Mouse (Mus musculus) neural tube, embryonic 13.5 days (tissue): ENCODE measurements around the gene Slc22a1. TPM values are rescaled to one million over a fixed set of nuclear protein-coding genes. Genes with fewer than 3 reads are reported as not detected.

ENCODE experiments used
- ATAC-seq: fragments of 200-750 bp; cut with Nextera tagmentation; 2 replicates; pipeline ENCODE4 v1.8.0; 2017; ENCODE audit warnings: low read depth, mild to moderate bottlenecking, moderate TSS enrichment, moderate library complexity
- H3K27ac ChIP-seq: fragments of 300-500 bp; sonication (generic); replicated peaks from 2 replicates; pipeline ENCODE4 v1.5.1; 2015; ENCODE audit warnings: moderate library complexity, mild to moderate bottlenecking, inconsistent platforms
- H3K27me3 ChIP-seq: fragments of 300-500 bp; sonication (generic); 2 replicates; pipeline ENCODE4 v1.6.1; 2015; ENCODE audit warnings: mild to moderate bottlenecking, inconsistent platforms
- H3K36me3 ChIP-seq: fragments of 300-500 bp; sonication (generic); 2 replicates; pipeline ENCODE4 v1.6.1; 2015; ENCODE audit warnings: mild to moderate bottlenecking, inconsistent platforms
- H3K4me1 ChIP-seq: fragments of 300-500 bp; sonication (generic); replicated peaks from 2 replicates; pipeline ENCODE4 v1.6.1; 2015; ENCODE audit warnings: inconsistent platforms
- H3K4me2 ChIP-seq: fragments of 300-500 bp; sonication (generic); 2 replicates; pipeline ENCODE4 v1.6.1; 2015; ENCODE audit warnings: inconsistent platforms, mild to moderate bottlenecking, moderate library complexity
- H3K4me3 ChIP-seq: fragments of 300-500 bp; sonication (generic); 2 replicates; pipeline ENCODE4 v1.5.1; 2015; ENCODE audit warnings: mild to moderate bottlenecking, inconsistent platforms
- H3K9ac ChIP-seq: fragments of 300-500 bp; sonication (generic); 2 replicates; pipeline ENCODE4 v1.6.1; 2015; ENCODE audit warnings: moderate library complexity, mild to moderate bottlenecking, inconsistent platforms
- H3K9me3 ChIP-seq: fragments of 300-500 bp; sonication (generic); 2 replicates; pipeline ENCODE4 v1.6.1; 2016; ENCODE audit warnings: inconsistent platforms
- WGBS: fragments of 180-500 bp; shearing (Covaris S2); methylation state at CpG from one replicate; pipeline ENCODE4 v1.1.7; 2015; 5-methylcytosine and 5-hydroxymethylcytosine counted together
- polyA plus RNA-seq: library from polyadenylated mRNA; unstranded; fragments of >200 nt; fragmentation: Nextera tagmentation; extraction: Ambion mirVana; gene quantifications from 2 replicates; pipeline ENCODE4 v1.2.1, GENCODE M21; 2015

The Slc22a1 gene
- polyA plus RNA-seq, 1 experiment from 2014 or later: not detected

- no peak for ATAC-seq
These were observed 35.3 kb upstream of the Slc22a1 start for GRCm38 (mm10) chr17:12710976-12711375.

GRCm38 (mm10) chr17:12710050-12710780 is 34.6 kb upstream of the Slc22a1 start:
- 85% methylated on average over 13 of the region's 13 CpGs for WGBS
- H3K27ac ChIP-seq: no peak overlapping the region
- H3K4me1 ChIP-seq: no peaks in the 10 kb centered on the region
- no peaks in the 10 kb centered on the region for H3K9me3 ChIP-seq
- no peak overlapping the region for H3K4me3 ChIP-seq
- peaks cover 79% of the 10 kb centered on the region for H3K36me3 ChIP-seq
- no peaks in the 10 kb centered on the region for H3K27me3 ChIP-seq
- no peak overlapping the region for H3K4me2 ChIP-seq
- no peak overlapping the region for H3K9ac ChIP-seq
- ATAC-seq: no peak

More at GRCm38 (mm10) chr17:12710976-12711375, 35.3 kb upstream of the Slc22a1 start:
- H3K27ac ChIP-seq: no peak overlapping the region
- 91% methylated on average over 2 of the region's 2 CpGs for WGBS
- no peaks in the 10 kb centered on the region for H3K9me3 ChIP-seq
- H3K36me3 ChIP-seq: peaks cover 85% of the 10 kb centered on the region
- H3K27me3 ChIP-seq: no peaks in the 10 kb centered on the region
- no peaks in the 10 kb centered on the region for H3K4me1 ChIP-seq
- no peak overlapping the region for H3K4me2 ChIP-seq
- no peak overlapping the region for H3K4me3 ChIP-seq
- no peak overlapping the region for H3K9ac ChIP-seq

GRCm38 (mm10) chr17:12708398-12708797 is 32.8 kb upstream of the Slc22a1 start:
- H3K27me3 ChIP-seq: no peaks in the 10 kb centered on the region
- no peaks in the 10 kb centered on the region for H3K4me1 ChIP-seq
- no peak overlapping the region for H3K4me3 ChIP-seq
- WGBS: 93% methylated on average over 3 of the region's 3 CpGs
- H3K36me3 ChIP-seq: peaks cover 79% of the 10 kb centered on the region
- no peak overlapping the region for H3K9ac ChIP-seq
- no peak overlapping the region for H3K27ac ChIP-seq
- no peak overlapping the region for H3K4me2 ChIP-seq
- no peak for ATAC-seq
- H3K9me3 ChIP-seq: no peaks in the 10 kb centered on the region

GRCm38 (mm10) chr17:12706590-12707049 is 31.0 kb upstream of the Slc22a1 start:
- peaks cover 80% of the 10 kb centered on the region for H3K36me3 ChIP-seq
- H3K27ac ChIP-seq: no peak overlapping the region
- no peak for ATAC-seq
- H3K27me3 ChIP-seq: no peaks in the 10 kb centered on the region
- H3K4me2 ChIP-seq: no peak overlapping the region
- 92% methylated on average over 10 of the region's 10 CpGs for WGBS
- H3K9ac ChIP-seq: no peak overlapping the region
- no peak overlapping the region for H3K4me3 ChIP-seq
- no peaks in the 10 kb centered on the region for H3K4me1 ChIP-seq
- H3K9me3 ChIP-seq: no peaks in the 10 kb centered on the region

- WGBS: 95% methylated on average over 5 of the region's 5 CpGs
- no peak overlapping the region for H3K4me3 ChIP-seq
- no peaks in the 10 kb centered on the region for H3K4me1 ChIP-seq
- no peak overlapping the region for H3K27ac ChIP-seq
- peaks cover 85% of the 10 kb centered on the region for H3K36me3 ChIP-seq
- no peaks in the 10 kb centered on the region for H3K27me3 ChIP-seq
- no peak overlapping the region for H3K9ac ChIP-seq
- no peak overlapping the region for H3K4me2 ChIP-seq
- H3K9me3 ChIP-seq: no peaks in the 10 kb centered on the region
- ATAC-seq: no peak
These were observed 27.3 kb upstream of the Slc22a1 start for GRCm38 (mm10) chr17:12702901-12703300.

- Histone ChIP-seq H3K27me3 (no peaks in the 10 kb centered on the region), H3K27ac (no peak overlapping the region), H3K9me3 (no peaks in the 10 kb centered on the region), H3K4me1 (no peaks in the 10 kb centered on the region), H3K4me2 (no peak overlapping the region), H3K36me3 (peaks cover 99% of the 10 kb centered on the region), H3K4me3 (no peak overlapping the region), H3K9ac (no peak overlapping the region)
- ATAC-seq: no peak
- 94% methylated on average over 6 of the region's 6 CpGs for WGBS
These were observed 24.7 kb upstream of the Slc22a1 start for GRCm38 (mm10) chr17:12700373-12700772.

- H3K27ac ChIP-seq: no peak overlapping the region
- peaks cover 97% of the 10 kb centered on the region for H3K36me3 ChIP-seq
- H3K4me1 ChIP-seq: no peaks in the 10 kb centered on the region
- no peaks in the 10 kb centered on the region for H3K9me3 ChIP-seq
- no peak for ATAC-seq
- WGBS: 95% methylated on average over 7 of the region's 7 CpGs
- H3K9ac ChIP-seq: no peak overlapping the region
- no peak overlapping the region for H3K4me2 ChIP-seq
- no peaks in the 10 kb centered on the region for H3K27me3 ChIP-seq
- no peak overlapping the region for H3K4me3 ChIP-seq
These were observed 16.3 kb upstream of the Slc22a1 start for GRCm38 (mm10) chr17:12691899-12692298.

- H3K9me3 ChIP-seq: no peaks in the 10 kb centered on the region
- H3K27ac ChIP-seq: no peak overlapping the region
- H3K9ac ChIP-seq: no peak overlapping the region
- no peak overlapping the region for H3K4me2 ChIP-seq
- H3K36me3 ChIP-seq: peaks cover 100% of the 10 kb centered on the region
- H3K4me3 ChIP-seq: no peak overlapping the region
- H3K4me1 ChIP-seq: no peaks in the 10 kb centered on the region
- no peak for ATAC-seq
- no peaks in the 10 kb centered on the region for H3K27me3 ChIP-seq
- WGBS: 75% methylated on average over 3 of the region's 3 CpGs
These were observed 13.9 kb upstream of the Slc22a1 start for GRCm38 (mm10) chr17:12689537-12689936.

- no peak overlapping the region for H3K9ac ChIP-seq
- peaks cover 100% of the 10 kb centered on the region for H3K36me3 ChIP-seq
- WGBS: 87% methylated on average over 20 of the region's 20 CpGs
These were observed 12.9 kb upstream of the Slc22a1 start for GRCm38 (mm10) chr17:12688427-12689110.

GRCm38 (mm10) chr17:12684928-12685624 is 9.4 kb upstream of the Slc22a1 start:
- Histone ChIP-seq H3K27ac (no peak overlapping the region), H3K9me3 (no peaks in the 10 kb centered on the region), H3K4me2 (no peak overlapping the region), H3K4me3 (no peak overlapping the region), H3K27me3 (no peaks in the 10 kb centered on the region), H3K4me1 (no peaks in the 10 kb centered on the region), H3K36me3 (peaks cover 78% of the 10 kb centered on the region), H3K9ac (no peak overlapping the region)
- no peak for ATAC-seq
- 89% methylated on average over 7 of the region's 7 CpGs for WGBS

More at GRCm38 (mm10) chr17:12688427-12689110, 12.9 kb upstream of the Slc22a1 start:
- Histone ChIP-seq H3K27ac (no peak overlapping the region), H3K27me3 (no peaks in the 10 kb centered on the region), H3K4me2 (no peak overlapping the region), H3K4me1 (no peaks in the 10 kb centered on the region), H3K9me3 (no peaks in the 10 kb centered on the region), H3K4me3 (no peak overlapping the region)
- peak; percentile 58; the same call in 1 of the 2 replicates for ATAC-seq

- peaks cover 2% of the 10 kb centered on the region; the same call in 1 of the 2 replicates for H3K9me3 ChIP-seq
- H3K9ac ChIP-seq: no peak overlapping the region
- no peak overlapping the region for H3K4me2 ChIP-seq
- H3K4me1 ChIP-seq: no peaks in the 10 kb centered on the region
- WGBS: 80% methylated on average over 4 of the region's 4 CpGs
- peaks cover 76% of the 10 kb centered on the region for H3K36me3 ChIP-seq
- no peak overlapping the region for H3K4me3 ChIP-seq
- no peak for ATAC-seq
- no peak overlapping the region for H3K27ac ChIP-seq
- no peaks in the 10 kb centered on the region for H3K27me3 ChIP-seq
These were observed 8.8 kb upstream of the Slc22a1 start for GRCm38 (mm10) chr17:12684412-12684811.

- no peak overlapping the region for H3K4me3 ChIP-seq
- H3K36me3 ChIP-seq: peaks cover 67% of the 10 kb centered on the region
- no peak overlapping the region for H3K9ac ChIP-seq
- H3K4me2 ChIP-seq: no peak overlapping the region
- peaks cover 5% of the 10 kb centered on the region; the same call in 1 of the 2 replicates for H3K9me3 ChIP-seq
- no peak overlapping the region for H3K27ac ChIP-seq
- WGBS: 93% methylated on average over 13 of the region's 13 CpGs
- H3K27me3 ChIP-seq: no peaks in the 10 kb centered on the region
- H3K4me1 ChIP-seq: no peaks in the 10 kb centered on the region
- ATAC-seq: no peak
These were observed 8.0 kb upstream of the Slc22a1 start for GRCm38 (mm10) chr17:12683582-12683981.
